Mouse (Mus musculus): ENCODE data around the gene Pdgfra.

- no peak for TF ChIP-seq POLR2AphosphoS5 (IDR thresholded peaks at IDR 0.05; ENCODE audit: insufficient replicate concordance, low read depth, low read length)
- no peak for TF ChIP-seq CTCF (IDR thresholded peaks at IDR 0.05; ENCODE audit: low read depth, low read length)
- TF ChIP-seq GATA1 (IDR thresholded peaks at IDR 0.05; ENCODE audit: borderline replicate concordance, low read length) = no peak
Observed at GRCm38 (mm10) chr5:75247070-75247740, 95.1 kb downstream of the Pdgfra start.

All from G1E (cell line).